Mouse (Mus musculus) neural tube, embryonic 13.5 days (tissue): ENCODE data around the gene Supt3. TPM values are rescaled to one million over a fixed set of nuclear protein-coding genes. Genes with fewer than 3 reads are reported as not detected.

ENCODE experiments used
- ATAC-seq: fragments of 200-750 bp; cut with Nextera tagmentation; 2 replicates; pipeline ENCODE4 v1.8.0; 2017; ENCODE audit warnings: low read depth, mild to moderate bottlenecking, moderate TSS enrichment, moderate library complexity
- H3K27ac ChIP-seq: fragments of 300-500 bp; sonication (generic); replicated peaks from 2 replicates; pipeline ENCODE4 v1.5.1; 2015; ENCODE audit warnings: moderate library complexity, mild to moderate bottlenecking, inconsistent platforms
- H3K27me3 ChIP-seq: fragments of 300-500 bp; sonication (generic); 2 replicates; pipeline ENCODE4 v1.6.1; 2015; ENCODE audit warnings: mild to moderate bottlenecking, inconsistent platforms
- H3K36me3 ChIP-seq: fragments of 300-500 bp; sonication (generic); 2 replicates; pipeline ENCODE4 v1.6.1; 2015; ENCODE audit warnings: mild to moderate bottlenecking, inconsistent platforms
- H3K4me1 ChIP-seq: fragments of 300-500 bp; sonication (generic); replicated peaks from 2 replicates; pipeline ENCODE4 v1.6.1; 2015; ENCODE audit warnings: inconsistent platforms
- H3K4me2 ChIP-seq: fragments of 300-500 bp; sonication (generic); 2 replicates; pipeline ENCODE4 v1.6.1; 2015; ENCODE audit warnings: inconsistent platforms, mild to moderate bottlenecking, moderate library complexity
- H3K4me3 ChIP-seq: fragments of 300-500 bp; sonication (generic); 2 replicates; pipeline ENCODE4 v1.5.1; 2015; ENCODE audit warnings: mild to moderate bottlenecking, inconsistent platforms
- H3K9ac ChIP-seq: fragments of 300-500 bp; sonication (generic); 2 replicates; pipeline ENCODE4 v1.6.1; 2015; ENCODE audit warnings: moderate library complexity, mild to moderate bottlenecking, inconsistent platforms
- H3K9me3 ChIP-seq: fragments of 300-500 bp; sonication (generic); 2 replicates; pipeline ENCODE4 v1.6.1; 2016; ENCODE audit warnings: inconsistent platforms
- WGBS: fragments of 180-500 bp; shearing (Covaris S2); methylation state at CpG from one replicate; pipeline ENCODE4 v1.1.7; 2015; 5-methylcytosine and 5-hydroxymethylcytosine counted together
- polyA plus RNA-seq: library from polyadenylated mRNA; unstranded; fragments of >200 nt; fragmentation: Nextera tagmentation; extraction: Ambion mirVana; gene quantifications from 2 replicates; pipeline ENCODE4 v1.2.1, GENCODE M21; 2015

Supt3 gene
- polyA plus RNA-seq, 1 experiment from 2014 or later = 25.9 TPM

DNA sequence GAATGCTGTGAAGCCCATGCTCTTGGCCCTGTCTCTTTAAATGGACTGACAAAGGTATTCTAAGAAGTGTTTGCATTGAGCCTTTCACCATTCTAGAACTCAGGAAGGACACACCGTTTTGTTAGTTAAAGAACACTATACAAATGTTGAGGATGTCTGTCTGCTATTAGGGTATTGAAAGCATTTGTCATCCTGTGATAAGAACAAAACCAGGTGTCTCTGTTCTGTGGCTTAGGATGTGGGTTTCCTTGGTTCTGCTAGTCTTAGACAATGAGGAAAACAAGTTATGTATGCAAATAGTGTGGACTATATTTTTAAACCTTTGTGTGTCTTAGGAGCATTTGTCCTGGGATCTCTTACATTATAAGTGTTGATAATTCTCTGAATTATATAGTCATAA is 116.6 kb downstream of the Supt3 start:
- ATAC-seq = no peak
- Histone ChIP-seq H3K4me2 (no peak overlapping the region), H3K27me3 (no peaks in the 10 kb centered on the region), H3K9me3 (0 out of 2 replicates have a peak, but pooled peaks cover 4% of the 10 kb centered on the region), H3K9ac (no peak overlapping the region), H3K4me1 (no peaks in the 10 kb centered on the region), H3K36me3 (no peaks in the 10 kb centered on the region), H3K27ac (no peak overlapping the region), H3K4me3 (no peak overlapping the region)
- 61% methylated on average over 1 of the region's 1 CpGs for WGBS

DNA sequence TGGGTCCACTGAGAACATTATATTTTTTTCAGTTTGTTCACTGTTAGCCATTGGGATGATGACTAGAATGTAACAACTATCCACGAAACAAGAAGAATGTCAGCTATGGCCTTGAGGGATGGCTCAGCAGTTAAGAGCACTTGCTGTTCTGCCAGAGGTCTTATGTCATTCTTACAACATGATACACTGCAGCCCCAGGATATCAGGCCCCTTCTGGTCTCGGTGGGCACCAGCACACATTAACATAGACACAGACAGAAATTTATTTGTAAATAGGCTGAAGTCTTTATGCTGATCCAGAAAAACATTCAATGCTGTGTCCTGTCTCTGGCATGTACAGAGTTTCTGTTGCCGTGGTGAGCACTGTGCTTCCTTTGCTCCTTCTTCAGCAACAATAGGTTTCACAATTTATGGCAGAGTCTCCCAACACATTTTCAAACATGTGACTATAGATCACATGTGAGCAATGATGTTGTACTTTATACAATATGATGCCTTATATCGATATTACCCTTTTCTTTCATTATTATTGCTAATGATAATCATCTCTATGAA is 166.7 kb downstream of the Supt3 start:
- H3K36me3 ChIP-seq = no peaks in the 10 kb centered on the region
- H3K4me1 ChIP-seq = no peaks in the 10 kb centered on the region; the same call in 1 of the 2 replicates
- H3K27me3 ChIP-seq = no peaks in the 10 kb centered on the region
- H3K4me2 ChIP-seq = no peak overlapping the region
- H3K9ac ChIP-seq = no peak overlapping the region
- ATAC-seq = no peak
- H3K27ac ChIP-seq = no peak overlapping the region
- whole genome bisulfite sequencing = 54% methylated on average over 4 of the region's 4 CpGs
- no peaks in the 10 kb centered on the region for H3K9me3 ChIP-seq
- H3K4me3 ChIP-seq = no peak overlapping the region

DNA sequence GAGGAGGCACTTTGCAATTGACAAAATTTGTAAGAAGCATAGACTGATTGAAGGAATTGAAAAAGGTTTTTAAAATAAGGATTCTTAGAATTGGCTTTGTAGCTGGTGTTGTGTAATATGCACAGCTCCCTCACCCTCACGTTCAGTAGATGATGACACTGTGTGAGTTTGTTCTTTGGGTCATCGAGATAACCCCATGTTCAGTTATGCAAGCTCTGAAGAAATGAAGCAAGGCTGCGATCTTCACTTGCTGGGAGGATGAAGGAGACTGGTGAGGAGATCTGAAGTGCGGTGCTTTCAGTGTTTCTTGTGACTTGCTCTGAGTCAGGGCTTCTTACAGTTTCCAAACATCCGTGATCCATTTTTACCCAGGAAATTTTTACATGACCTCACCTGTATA is 168.4 kb downstream of the Supt3 start:
- WGBS = 92% methylated on average over 5 of the region's 5 CpGs
- H3K4me3 ChIP-seq = no peak overlapping the region
- H3K36me3 ChIP-seq = no peaks in the 10 kb centered on the region
- no peaks in the 10 kb centered on the region for H3K27me3 ChIP-seq
- no peak overlapping the region for H3K27ac ChIP-seq
- H3K9ac ChIP-seq = no peak overlapping the region
- H3K4me2 ChIP-seq = no peak overlapping the region
- no peak for ATAC-seq
- no peaks in the 10 kb centered on the region for H3K9me3 ChIP-seq
- no peaks in the 10 kb centered on the region; the same call in 1 of the 2 replicates for H3K4me1 ChIP-seq

DNA sequence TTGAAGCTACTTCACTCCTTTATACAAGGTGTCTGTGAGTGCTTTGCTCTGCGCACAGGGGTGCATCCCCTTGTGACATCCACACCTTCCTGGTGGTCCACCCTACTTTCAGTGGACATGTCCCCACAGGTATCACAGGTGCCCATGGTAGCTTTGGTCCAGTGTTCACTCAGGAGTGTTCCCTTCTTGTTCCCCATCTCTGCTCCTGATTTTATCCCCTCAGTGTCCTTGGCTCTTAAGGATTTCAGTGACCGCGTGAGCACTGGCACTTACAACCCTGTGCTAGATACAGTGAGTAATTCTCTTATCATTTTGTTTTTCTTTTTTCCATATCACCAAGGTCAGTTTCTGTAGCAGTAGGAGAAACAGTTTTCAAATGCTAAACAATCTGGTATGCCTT is 171.4 kb downstream of the Supt3 start:
- no peaks in the 10 kb centered on the region for H3K27me3 ChIP-seq
- no peaks in the 10 kb centered on the region for H3K36me3 ChIP-seq
- no peaks in the 10 kb centered on the region for H3K9me3 ChIP-seq
- no peak overlapping the region for H3K9ac ChIP-seq
- no peak overlapping the region for H3K4me3 ChIP-seq
- H3K27ac ChIP-seq = no peak overlapping the region
- WGBS = 97% methylated on average over 3 of the region's 3 CpGs
- no peak for ATAC-seq
- no peaks in the 10 kb centered on the region; the same call in 1 of the 2 replicates for H3K4me1 ChIP-seq
- H3K4me2 ChIP-seq = no peak overlapping the region

DNA sequence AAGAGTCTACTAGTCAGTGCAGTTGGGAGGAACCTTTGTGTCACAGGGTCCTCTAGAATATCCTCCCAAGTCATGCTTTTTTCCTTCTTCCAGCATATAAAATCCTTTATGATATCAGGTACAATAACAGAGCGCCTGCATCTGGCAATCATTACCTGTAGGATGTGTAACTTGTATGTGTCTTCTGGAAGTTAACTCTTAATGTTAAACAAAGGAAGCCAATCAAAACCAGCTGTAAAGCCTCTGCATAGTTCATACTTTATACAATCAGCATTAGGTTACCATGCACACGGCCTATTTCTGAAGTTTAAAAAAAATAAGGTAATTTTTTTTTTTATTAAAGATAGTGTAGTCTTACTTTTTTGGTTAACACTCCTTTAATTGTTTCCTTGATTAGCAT is 179.7 kb downstream of the Supt3 start:
- Histone ChIP-seq H3K9me3 (no peaks in the 10 kb centered on the region), H3K9ac (no peak overlapping the region), H3K36me3 (no peaks in the 10 kb centered on the region), H3K27me3 (no peaks in the 10 kb centered on the region), H3K4me3 (no peak overlapping the region), H3K27ac (no peak overlapping the region), H3K4me1 (no peaks in the 10 kb centered on the region), H3K4me2 (no peak overlapping the region)
- no peak for ATAC-seq
- WGBS = 92% methylated on average over 2 of the region's 2 CpGs

DNA sequence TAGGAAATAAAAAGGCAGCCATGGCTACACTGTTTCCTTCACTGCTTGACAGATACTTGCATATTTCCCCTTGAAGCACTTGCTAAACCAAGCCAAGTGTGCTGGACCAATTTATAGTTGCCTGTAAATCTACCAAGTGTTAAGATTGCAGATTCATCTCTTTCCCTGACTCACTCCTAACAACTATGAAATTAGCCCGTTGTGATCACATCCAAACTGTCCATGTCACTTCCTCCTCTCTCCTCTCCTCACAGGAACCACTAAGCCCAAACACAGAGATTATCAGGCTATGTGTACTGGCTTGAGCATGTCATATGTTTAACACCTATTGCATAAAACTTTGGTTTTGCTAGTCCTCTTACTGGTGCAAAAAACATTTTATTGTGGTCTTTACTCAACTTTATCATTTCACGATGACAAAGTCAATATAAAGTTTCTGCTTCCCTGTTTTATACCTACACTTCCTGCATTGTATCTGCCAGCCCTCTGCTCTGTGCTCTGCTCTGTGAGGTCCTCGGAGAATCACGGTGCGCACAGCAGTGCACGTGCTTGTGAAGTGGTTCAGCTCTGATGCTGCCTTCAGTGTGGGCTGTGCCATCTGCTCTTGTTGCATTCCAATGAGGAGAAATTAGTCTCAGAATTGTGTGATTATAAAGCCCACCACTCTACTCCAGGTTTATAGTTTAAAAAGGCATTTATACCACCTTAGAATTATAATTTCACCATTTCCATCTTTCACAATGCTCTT is 186.3 kb downstream of the Supt3 start:
- Histone ChIP-seq H3K4me1 (no peaks in the 10 kb centered on the region), H3K9me3 (no peaks in the 10 kb centered on the region), H3K36me3 (no peaks in the 10 kb centered on the region), H3K27me3 (no peaks in the 10 kb centered on the region), H3K9ac (no peak overlapping the region), H3K4me2 (no peak overlapping the region), H3K4me3 (no peak overlapping the region), H3K27ac (no peak overlapping the region)
- ATAC-seq = no peak
- 62% methylated on average over 6 of the region's 6 CpGs for WGBS

DNA sequence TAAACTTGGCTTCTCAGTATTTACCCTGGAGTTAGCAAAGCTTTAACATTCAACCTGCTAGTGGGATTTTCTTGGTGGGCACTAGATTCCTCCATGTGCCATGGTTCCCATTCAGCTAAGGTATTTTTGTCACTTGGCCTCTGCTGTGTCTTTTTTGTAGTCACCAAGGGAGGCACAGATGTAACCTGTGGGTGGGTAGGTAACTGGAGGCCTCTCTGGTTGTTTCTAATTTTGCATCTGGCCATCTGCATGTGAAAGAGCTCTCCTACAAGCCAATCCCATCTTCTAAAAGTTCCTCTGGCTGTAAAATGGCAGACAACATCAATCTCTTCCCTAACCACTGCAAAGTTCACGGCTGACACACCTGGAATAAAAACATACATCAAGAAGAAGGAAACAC is 190.2 kb downstream of the Supt3 start:
- Histone ChIP-seq H3K4me1 (no peaks in the 10 kb centered on the region), H3K4me2 (no peak overlapping the region), H3K9ac (no peak overlapping the region), H3K27me3 (no peaks in the 10 kb centered on the region), H3K4me3 (no peak overlapping the region), H3K36me3 (no peaks in the 10 kb centered on the region), H3K27ac (no peak overlapping the region), H3K9me3 (no peaks in the 10 kb centered on the region)
- ATAC-seq = no peak
- WGBS = 86% methylated on average over 1 of the region's 1 CpGs

DNA sequence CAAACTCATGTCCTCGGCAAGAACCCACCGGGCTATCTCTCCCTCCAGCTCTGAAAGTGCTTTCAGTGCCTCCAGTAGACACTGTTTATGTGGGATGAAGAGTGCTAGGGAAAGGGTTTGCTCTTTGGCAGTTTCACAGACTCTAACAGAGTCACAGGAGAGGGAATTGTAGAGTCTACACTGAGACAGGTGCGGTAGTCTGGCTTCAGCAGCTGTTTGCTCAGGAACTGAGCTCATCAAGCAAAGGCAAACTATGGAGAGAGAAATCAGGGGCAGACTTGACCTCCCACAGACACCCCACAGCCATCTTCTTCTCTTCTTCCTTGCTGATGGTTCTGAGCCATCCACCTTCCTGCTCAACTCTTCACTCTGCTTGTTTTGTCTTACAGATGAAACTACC is 193.3 kb downstream of the Supt3 start:
- Histone ChIP-seq H3K4me3 (no peak overlapping the region), H3K4me1 (no peaks in the 10 kb centered on the region), H3K9me3 (no peaks in the 10 kb centered on the region), H3K4me2 (no peak overlapping the region), H3K27me3 (no peaks in the 10 kb centered on the region), H3K9ac (no peak overlapping the region), H3K36me3 (no peaks in the 10 kb centered on the region), H3K27ac (no peak overlapping the region)
- no peak for ATAC-seq
- WGBS = 94% methylated on average over 3 of the region's 3 CpGs

DNA sequence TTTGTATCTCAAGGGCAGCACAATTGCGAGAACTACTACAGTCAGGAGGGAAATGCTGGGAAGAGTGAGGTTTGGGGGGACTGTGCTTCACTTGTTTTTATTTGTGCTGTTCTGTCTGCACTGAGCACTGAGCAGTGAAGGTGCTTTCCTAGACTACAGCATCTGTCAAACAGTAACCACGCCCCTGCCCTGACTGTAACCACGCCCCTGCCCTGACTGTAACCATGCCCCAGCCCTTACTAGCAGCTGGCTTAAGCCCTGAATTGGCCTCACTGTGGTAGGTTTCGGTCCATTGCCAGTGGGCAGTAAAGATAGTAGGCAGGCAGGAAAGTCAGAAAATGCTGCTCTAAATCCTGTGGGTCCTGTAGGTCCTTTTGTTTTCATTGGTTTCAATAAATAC is 196.5 kb downstream of the Supt3 start:
- no peaks in the 10 kb centered on the region for H3K36me3 ChIP-seq
- no peak overlapping the region for H3K4me3 ChIP-seq
- no peak overlapping the region for H3K4me2 ChIP-seq
- no peaks in the 10 kb centered on the region for H3K27me3 ChIP-seq
- ATAC-seq = no peak
- no peak overlapping the region for H3K27ac ChIP-seq
- WGBS = 58% methylated on average over 4 of the region's 4 CpGs
- no peaks in the 10 kb centered on the region for H3K4me1 ChIP-seq
- no peak overlapping the region for H3K9ac ChIP-seq
- H3K9me3 ChIP-seq = no peaks in the 10 kb centered on the region

DNA sequence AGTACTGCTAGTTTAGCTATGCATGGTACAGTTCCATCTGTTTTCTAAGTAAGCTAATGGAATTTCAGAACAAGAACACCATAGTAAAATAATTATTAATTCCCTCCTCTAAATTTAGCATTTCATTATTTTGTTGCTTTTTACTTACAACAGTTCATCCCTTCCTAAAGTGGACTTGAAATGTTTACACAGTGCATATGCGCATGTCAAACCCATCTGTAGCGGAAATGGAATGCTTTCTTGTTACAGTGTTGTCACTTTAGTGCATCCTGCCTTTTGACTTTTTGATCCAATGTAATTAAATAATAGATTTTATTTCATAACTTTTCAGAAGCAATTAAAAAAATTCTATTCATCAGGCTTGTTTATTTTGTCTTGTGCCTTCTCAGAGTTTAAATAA is 200.7 kb downstream of the Supt3 start:
- Histone ChIP-seq H3K36me3 (no peaks in the 10 kb centered on the region), H3K4me2 (no peak overlapping the region), H3K27ac (no peak overlapping the region), H3K4me1 (no peaks in the 10 kb centered on the region), H3K9me3 (no peaks in the 10 kb centered on the region), H3K9ac (no peak overlapping the region), H3K27me3 (no peaks in the 10 kb centered on the region), H3K4me3 (no peak overlapping the region)
- no peak for ATAC-seq
- 98% methylated on average over 2 of the region's 2 CpGs for WGBS

DNA sequence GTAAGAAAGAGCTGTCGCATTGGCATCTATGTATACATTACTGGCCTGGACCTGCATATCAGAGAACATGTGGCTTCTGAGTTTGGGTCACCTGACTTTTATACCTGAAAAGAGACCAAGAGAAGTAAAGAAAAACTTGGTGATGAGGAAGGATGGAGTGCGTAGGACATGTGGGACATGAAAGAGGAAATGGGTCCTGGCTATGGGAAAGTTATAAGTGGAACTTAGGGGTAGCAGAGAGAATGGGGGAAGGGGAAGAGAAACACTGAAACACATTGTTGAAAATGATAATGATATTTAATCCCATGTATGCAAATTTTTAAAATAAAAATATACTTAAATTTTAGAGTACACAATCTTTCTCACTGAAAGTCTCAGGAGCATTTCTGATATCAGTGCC is 211.0 kb downstream of the Supt3 start:
- Histone ChIP-seq H3K27me3 (no peaks in the 10 kb centered on the region), H3K36me3 (no peaks in the 10 kb centered on the region), H3K27ac (no peak overlapping the region), H3K4me1 (peaks cover 12% of the 10 kb centered on the region; the same call in 1 of the 2 replicates), H3K9ac (no peak overlapping the region), H3K9me3 (no peaks in the 10 kb centered on the region), H3K4me3 (no peak overlapping the region), H3K4me2 (no peak overlapping the region)
- no peak for ATAC-seq
- WGBS = 95% methylated on average over 2 of the region's 2 CpGs

DNA sequence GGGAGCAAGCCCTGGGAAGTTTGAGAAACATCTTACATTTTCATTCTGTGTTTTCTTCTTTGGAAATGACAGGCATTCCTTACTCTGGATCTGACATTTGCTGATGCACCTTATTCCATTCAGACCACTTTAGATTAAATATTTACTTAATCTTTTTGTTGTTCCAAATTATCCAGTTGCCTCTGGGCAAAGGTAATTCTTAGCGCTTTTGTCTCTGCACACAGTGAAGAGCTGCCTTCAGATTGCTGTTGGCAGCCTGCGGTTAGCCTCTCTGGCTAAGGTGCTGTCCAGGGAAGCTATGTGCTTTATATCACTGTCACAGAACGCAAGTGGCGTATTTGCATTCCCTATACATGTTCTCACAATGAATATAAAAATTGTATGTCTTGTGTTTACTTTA is 226.4 kb downstream of the Supt3 start:
- no peak overlapping the region for H3K4me3 ChIP-seq
- H3K27ac ChIP-seq = no peak overlapping the region
- no peak overlapping the region for H3K9ac ChIP-seq
- WGBS = 89% methylated on average over 4 of the region's 4 CpGs
- H3K4me1 ChIP-seq = no peaks in the 10 kb centered on the region
- no peaks in the 10 kb centered on the region for H3K36me3 ChIP-seq
- no peak overlapping the region for H3K4me2 ChIP-seq
- no peaks in the 10 kb centered on the region for H3K9me3 ChIP-seq
- no peaks in the 10 kb centered on the region for H3K27me3 ChIP-seq
- no peak for ATAC-seq
